Mouse (Mus musculus) fat pad, adult 2 months (tissue): ENCODE measurements around the gene Car9.
"Not testable (repeated sequence)": the region's sequence is repeated elsewhere in the genome, so short reads cannot be mapped to it uniquely, and the experiment has no call there.

Experiments used
- DNase-seq: peaks from one replicate; pipeline ENCODE4 v3.0.0-alpha.2; 2011; ENCODE audit warnings: low read depth, low spot score; ENCODE audit errors: extremely low read depth

Gene Car9

DNA sequence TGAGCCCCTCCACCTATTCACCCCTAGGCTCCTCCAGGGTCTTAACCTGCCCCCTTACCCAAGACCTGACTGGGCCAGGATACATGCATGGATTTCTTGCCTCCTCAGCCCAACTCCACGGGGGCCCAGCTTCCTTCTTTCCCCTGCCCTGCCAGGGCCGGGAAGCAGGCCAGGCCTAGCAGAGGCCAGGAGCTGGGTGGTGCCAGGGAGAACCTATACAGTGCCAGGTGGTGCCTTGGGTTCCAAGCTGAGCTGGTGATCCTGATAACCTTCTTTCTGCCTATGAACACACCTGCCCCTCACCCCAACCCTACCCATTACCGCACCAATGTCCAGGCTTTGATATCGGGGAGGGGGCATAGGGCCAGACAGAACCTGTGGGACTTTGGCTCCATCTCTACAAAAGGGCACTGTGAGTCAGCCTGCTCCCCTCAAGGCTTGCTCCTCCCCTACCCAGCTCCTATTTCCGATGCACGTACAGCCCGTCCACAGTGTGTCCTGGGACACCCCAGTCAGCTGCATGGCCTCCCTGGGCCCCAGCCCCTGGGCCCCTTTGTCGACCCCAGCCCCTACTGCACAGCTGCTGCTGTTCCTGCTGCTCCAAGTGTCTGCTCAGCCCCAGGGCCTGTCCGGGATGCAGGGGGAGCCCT, at the start of gene Car9:
Car9 (plus strand) TSS at position 431 of the 650 bp plus-strand sequence.
- no peak for DNase-seq

DNA sequence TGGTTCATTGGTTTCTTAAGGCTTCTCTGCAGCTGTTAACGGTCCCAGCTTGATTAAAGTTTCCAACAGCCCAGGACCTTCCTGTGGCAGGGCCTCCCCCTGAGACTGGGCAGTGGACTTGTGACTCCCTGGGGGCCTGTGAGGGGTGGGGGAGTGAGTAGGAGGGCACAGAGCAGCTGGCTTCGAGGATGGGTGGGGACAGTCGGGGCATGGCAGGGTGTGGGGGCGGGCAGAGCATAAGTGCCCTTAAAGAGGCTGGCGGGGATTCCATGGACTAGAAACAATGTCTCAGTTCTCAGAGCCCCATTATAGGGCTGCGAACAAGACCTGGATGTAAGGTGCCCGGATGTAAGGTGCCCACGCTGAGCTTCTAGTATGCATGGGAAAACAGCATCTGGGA, 49.6 kb upstream of the Car9 start:
- DNase-seq: no peak

DNA sequence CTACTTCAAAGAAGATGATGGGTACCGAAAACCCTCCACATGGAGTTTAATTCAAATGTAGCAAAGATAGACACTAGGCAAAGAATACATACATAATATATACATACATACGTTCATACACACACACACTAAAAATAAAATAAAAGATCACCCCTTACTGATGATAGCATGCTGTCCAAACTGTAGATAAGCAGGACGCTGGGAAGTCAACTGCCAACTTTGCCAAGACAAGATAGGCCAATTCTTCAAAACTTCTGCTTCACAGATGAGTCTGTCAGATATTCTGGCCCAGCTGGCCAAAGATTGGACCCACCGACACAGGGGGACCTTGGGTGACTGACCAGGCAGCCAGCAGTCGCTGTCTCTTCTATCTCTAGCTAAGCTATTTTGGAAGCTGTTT, 43.7 kb upstream of the Car9 start:
- DNase-seq: no peak

GRCm38 (mm10) chr4:43465935-43466334, 40.8 kb upstream of the Car9 start:
- no peak for DNase-seq

DNA sequence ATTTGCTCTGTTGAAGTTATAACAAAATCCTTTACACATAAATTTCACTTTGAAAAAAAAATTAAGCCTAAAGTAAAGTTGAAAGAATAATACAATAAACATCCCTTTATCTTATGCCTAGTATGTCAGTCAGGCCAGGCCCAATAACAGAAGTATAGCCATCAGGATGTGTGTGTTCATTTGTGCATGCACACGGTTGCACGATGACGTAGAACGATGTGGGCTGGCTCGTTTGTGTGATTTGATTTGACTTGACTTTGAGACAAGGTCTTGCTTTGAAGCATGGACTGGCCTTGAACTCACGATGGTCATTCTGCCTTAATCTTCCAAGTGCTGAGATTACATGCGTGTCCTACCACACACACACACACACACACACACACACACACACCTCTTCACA, 39.9 kb upstream of the Car9 start:
- no peak for DNase-seq

- no peak for DNase-seq
Measured at GRCm38 (mm10) chr4:43470301-43470700, 36.5 kb upstream of the Car9 start.

DNA sequence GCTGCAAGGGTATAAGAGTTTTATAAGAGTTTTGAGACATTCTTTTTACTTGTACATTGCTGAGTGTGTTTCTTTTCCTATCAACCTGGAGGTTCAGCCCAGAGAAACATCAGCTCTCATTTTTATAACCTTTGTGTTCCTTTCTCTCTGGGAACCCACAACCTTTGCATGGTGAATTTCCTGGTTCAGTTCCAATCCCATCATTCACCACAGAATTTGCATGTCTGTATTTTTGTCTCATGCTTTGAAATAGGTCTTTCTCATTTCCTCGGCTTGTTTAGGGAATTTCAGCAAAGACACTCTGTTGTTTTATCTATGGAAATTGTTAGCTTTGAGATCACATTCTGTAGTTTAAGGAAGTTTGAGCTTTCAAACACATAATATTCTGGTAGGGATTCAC, 33.1 kb upstream of the Car9 start:
- no peak for DNase-seq

DNA sequence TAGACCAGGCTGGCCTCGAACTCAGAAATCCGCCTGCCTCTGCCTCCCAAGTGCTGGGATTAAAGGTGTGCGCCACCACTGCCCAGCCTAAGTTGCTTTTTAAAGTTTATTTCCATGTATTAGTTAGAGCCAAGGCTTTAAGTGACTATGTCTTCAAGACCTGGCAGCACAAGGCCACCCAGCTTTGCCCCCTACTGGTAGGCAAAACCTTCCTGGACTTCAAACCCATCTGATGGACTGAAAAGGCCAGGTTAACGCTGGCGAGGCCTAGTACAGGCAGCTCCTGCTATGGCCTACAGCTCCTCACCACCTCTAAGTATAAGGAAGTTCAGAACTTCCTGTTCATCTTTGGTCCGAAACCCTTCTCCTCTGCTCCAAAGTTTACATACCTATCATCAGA, 30.2 kb upstream of the Car9 start:
- DNase-seq: no peak

GRCm38 (mm10) chr4:43477857-43478533, 28.8 kb upstream of the Car9 start:
- DNase-seq: no peak

- DNase-seq: no peak
Measured at GRCm38 (mm10) chr4:43478534-43478858, 28.3 kb upstream of the Car9 start.

DNA sequence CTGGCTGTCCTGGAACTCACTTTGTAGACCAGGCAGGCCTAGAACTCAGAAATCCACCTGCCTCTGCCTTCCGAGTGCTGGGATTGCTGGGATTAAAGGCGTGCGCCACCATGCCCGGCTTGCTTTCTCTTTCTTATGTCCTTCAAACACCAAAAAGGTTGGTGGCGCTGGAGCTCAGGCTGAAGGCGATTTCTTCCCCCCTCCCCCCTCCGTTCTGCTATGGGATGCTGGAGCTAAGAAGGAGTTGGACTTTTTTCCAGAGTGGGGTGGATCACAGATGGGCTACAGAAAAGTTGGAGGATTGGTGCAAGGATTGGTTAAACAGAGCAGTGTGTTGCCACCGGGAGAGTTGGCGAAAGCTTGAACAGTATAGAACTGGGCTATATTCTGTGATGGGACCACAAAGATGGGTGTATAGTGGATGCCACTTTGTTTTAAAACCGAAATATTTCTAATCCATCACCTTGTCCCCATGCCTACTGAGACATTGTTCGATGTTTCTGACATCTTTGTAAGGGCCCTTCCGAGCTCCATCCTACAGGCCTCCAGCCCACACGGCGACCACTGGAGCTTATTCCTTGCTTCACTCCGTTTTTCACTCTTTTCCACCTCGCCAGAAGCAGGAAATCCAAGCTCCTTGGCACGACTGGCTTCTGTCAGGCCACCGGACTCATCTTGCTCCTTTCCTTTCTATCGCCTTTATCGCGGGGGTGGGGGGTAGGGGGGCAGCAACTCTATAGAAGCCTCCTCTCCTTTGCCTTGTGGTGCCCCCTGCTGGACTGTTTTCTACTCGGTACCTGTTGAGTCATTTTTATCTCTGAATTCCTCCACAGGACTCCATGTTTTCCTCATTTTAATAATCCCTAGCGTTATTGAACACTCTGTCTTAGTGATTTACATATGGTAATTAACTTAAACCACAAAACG, 27.6 kb upstream of the Car9 start:
- DNase-seq: no peak

DNA sequence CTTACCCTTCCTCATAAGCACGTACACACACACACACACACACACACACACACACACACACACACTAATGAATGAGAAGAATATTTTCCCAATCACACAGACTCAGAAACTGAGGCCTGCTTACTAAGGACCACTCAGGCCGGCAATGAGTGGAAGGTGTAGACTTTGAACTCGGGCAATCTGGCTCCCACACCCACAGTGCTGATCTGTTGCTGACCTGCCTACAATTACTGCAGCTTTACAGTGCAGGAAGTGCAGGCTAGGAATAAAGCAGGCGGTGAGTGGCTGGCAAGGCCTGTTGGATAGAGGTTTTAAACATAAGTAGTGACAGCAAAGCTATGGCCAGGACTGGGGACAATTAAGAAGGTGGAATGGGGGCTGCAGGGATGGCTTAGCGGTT, 25.8 kb upstream of the Car9 start:
- no peak for DNase-seq

DNA sequence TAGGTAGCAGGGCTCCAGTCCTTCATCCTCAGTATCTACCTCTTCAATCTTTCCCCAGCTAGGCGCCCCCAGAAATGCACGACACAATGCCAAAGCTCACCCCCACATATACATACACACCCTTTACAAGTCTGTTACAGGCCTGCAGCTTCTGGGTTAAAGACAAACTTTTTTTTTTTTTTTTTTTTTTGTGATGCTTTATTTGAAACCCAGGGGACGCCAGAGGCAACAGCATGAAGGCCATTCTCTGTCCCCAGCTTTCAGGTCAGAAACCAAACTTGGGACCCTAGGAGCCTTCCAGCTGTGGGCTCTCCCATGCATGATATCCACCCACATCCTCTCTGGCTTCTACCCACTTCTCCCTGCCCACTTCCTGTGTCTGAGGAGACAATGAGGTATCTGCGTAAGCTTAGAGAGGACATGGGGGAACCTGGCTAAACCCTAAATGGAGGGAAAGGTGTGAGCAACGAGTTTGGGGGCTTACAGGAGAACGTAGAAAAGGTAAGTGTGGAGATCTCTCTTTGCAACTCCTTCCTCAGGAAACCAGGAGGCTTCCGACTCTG, 24.8 kb upstream of the Car9 start:
- no peak for DNase-seq

- DNase-seq: no peak
Measured at GRCm38 (mm10) chr4:43482591-43482990, 24.2 kb upstream of the Car9 start.

- DNase-seq: no peak
Measured at GRCm38 (mm10) chr4:43483535-43484091, 23.2 kb upstream of the Car9 start, which contains the start of gene Sit1. Sit1 (minus strand) TSS chr4:43483734.

DNA sequence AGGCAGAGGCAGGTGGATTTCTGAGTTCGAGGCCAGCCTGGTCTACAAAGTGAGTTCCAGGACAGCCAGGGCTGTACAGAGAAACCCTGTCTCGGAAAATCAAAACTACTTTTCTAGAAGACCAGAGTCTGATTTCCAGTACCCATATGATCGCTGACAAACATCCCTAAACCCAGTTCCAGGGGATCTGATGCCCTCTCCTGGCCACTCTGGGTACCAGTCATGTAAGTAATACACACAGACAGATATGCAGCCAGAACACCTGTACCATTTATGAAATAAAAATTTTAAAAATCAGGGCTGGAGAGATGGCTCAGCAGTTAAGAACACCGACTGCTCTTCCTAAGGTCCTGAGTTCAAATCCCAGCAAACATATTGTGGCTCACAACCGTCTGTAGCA, 21.1 kb upstream of the Car9 start:
- not testable (repeated sequence) for DNase-seq

DNA sequence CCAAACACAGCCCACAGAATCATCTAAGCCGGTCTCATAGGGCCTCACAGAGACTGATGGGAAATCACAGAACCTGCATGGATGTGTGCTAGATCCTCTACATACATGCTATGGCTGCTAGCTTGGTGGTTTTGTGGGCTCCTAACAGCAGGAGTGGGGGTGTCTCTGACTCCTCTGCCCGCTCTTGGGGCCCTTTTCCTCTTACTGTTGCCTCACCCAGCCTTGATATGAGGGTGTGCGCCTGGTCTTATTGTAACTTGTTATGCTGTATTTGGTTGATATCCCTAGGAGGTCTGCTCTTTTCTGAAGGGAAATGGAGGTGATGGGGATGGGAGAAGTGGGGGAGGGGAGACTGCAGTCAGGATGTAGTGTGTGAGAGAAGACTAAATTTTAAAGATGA, 17.2 kb upstream of the Car9 start:
- no peak for DNase-seq

GRCm38 (mm10) chr4:43490801-43491200, 16.0 kb upstream of the Car9 start:
- no peak for DNase-seq

DNA sequence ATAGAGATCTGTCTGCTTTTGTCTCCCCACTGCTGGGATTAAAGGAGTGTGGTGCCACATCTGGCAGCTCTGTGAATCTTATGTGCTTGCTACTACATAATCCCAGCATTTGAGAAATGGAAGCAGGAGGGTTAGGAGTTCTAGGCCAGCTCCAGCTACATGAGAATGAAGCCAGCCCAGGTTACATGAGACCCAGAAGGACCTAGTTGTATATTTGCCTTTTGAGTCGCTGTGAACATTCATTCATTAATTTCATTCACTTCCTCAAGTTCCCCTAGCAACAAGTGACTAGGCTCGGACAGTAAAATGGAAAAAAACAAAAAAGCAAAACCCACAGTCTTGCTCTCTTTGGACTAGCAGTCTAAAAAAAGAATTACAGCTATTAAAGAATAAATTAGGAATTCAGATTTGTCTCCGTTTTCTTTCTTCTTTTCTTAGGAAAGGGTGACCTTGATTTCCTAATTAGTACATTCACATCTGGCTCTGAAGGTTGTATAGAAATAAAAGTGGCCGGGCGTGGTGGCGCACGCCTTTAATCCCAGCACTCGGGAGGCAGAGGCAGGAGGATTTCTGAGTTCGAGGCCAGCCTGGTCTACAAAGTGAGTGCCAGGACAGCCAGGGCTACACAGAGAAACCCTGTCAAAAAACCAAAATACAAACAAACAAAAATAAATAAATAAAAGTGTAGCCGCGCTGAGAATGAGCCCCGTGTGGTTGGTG, 14.5 kb upstream of the Car9 start:
- no peak for DNase-seq

- peak; percentile 84 for DNase-seq
Measured at GRCm38 (mm10) chr4:43492821-43493185, 14.0 kb upstream of the Car9 start, which contains the start of gene Ccdc107. Ccdc107 (plus strand) TSS chr4:43492900.
